15 mouse cellular contexts compared by ENCODE assay signal in the genomic region with DNA sequence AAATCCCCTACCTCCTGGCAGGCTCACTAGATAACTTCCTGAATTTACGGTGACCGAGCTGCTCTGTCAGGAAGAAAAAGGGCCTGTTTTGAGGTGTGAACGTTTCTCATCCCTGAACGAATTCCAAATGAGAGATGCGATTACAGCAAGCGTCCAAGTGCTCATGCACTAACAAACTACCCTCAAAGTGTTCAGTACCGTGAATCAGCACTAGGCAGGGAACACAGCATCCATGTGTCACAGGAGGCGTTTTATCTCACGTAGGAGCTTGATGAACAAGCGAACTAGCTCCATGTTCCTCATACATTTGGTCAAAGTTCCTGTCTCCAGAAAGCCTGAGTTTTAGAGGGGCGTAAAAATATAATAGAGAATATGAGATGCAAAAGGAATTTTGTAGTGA.
"Had no signal": no experiment of that assay in that cellular context is flagged by ENCODE, and none has a peak within 500 bp of the region (broad histone marks: within the 10 kb centered on the region; RNA-seq: fewer than 3 reads in every experiment).

No protein-coding gene starts in this region.

- H3K4me3 ChIP-seq: kidney, embryonic 15.5 days; limb, embryonic 13.5 days; midbrain, embryonic 12.5 days; stomach, embryonic 15.5 days had no signal

- H3K4me1 ChIP-seq: limb, embryonic 13.5 days; midbrain, embryonic 12.5 days; stomach, embryonic 15.5 days had no signal

- H3K4me2 ChIP-seq: kidney, embryonic 15.5 days; limb, embryonic 13.5 days; midbrain, embryonic 12.5 days; stomach, embryonic 15.5 days had no signal

- H3K27ac ChIP-seq: kidney, embryonic 15.5 days; limb, embryonic 13.5 days; liver, embryonic 14.5 days; midbrain, embryonic 12.5 days; stomach, embryonic 15.5 days had no signal

- H3K27me3 ChIP-seq: kidney, embryonic 15.5 days; limb, embryonic 13.5 days; midbrain, embryonic 12.5 days; stomach, embryonic 15.5 days had no signal

- H3K9ac ChIP-seq: kidney, embryonic 15.5 days; limb, embryonic 13.5 days; liver, embryonic 14.5 days; midbrain, embryonic 12.5 days; stomach, embryonic 15.5 days had no signal

- H3K9me3 ChIP-seq: kidney, embryonic 15.5 days; limb, embryonic 13.5 days; midbrain, embryonic 12.5 days; stomach, embryonic 15.5 days had no signal

- ATAC-seq: intestine, embryonic 16.5 days; midbrain, embryonic 16.5 days had no signal

- H3K36me3 ChIP-seq: kidney, embryonic 15.5 days; limb, embryonic 13.5 days; midbrain, embryonic 12.5 days; stomach, embryonic 15.5 days had no signal

- DNase-seq: kidney, adult 2 months; kidney, postnatal 14 days; layer of hippocampus, adult 9-11 months; layer of hippocampus, postnatal 36 days; left cerebral cortex, postnatal 4 days; lung, adult 18-20 months; right cerebral cortex, postnatal 4 days; thymus, postnatal 36 days had no signal
